Mouse (Mus musculus) liver, postnatal 0 days (tissue): ENCODE results near the gene Myh9. TPM values are rescaled to one million over a fixed set of nuclear protein-coding genes. Genes with fewer than 3 reads are reported as not detected.

Source experiments
- ATAC-seq: fragments of 200-750 bp; cut with Nextera tagmentation; 2 replicates; pipeline ENCODE4 v1.8.0; 2017; ENCODE audit warnings: mild to moderate bottlenecking, moderate library complexity
- DNase-seq: peaks from one replicate; pipeline ENCODE4 v3.0.0-alpha.2; 2016
- H3K27ac ChIP-seq: fragments of 300-500 bp; sonication (generic); 2 replicates; pipeline ENCODE4 v1.5.1; 2014; ENCODE audit warnings: antibody characterized with exemption, moderate library complexity, mild to moderate bottlenecking, low read depth
- H3K27me3 ChIP-seq: fragments of 300-500 bp; sonication (generic); 2 replicates; pipeline ENCODE4 v1.6.1; 2014; ENCODE audit warnings: low read length, control low read depth, mixed read lengths; ENCODE audit not compliant: insufficient read depth
- H3K36me3 ChIP-seq: fragments of 300-500 bp; sonication (generic); replicated peaks from 2 replicates; pipeline ENCODE4 v1.6.1; 2014; ENCODE audit warnings: mild to moderate bottlenecking, control low read depth, low read length, moderate library complexity, mixed read lengths; ENCODE audit not compliant: insufficient read depth
- H3K4me1 ChIP-seq: fragments of 300-500 bp; sonication (generic); 2 replicates; pipeline ENCODE4 v1.6.1; 2014; ENCODE audit warnings: antibody characterized with exemption, mild to moderate bottlenecking, control low read depth; ENCODE audit not compliant: insufficient read depth
- H3K4me2 ChIP-seq: fragments of 300-500 bp; sonication (generic); 2 replicates; pipeline ENCODE4 v1.6.1; 2014; ENCODE audit warnings: low read depth, mild to moderate bottlenecking, low read length, moderate library complexity, mixed read lengths
- H3K4me3 ChIP-seq: fragments of 300-500 bp; sonication (generic); 2 replicates; pipeline ENCODE4 v1.5.1; 2014; ENCODE audit warnings: low read depth, low read length
- H3K9ac ChIP-seq: fragments of 300-500 bp; sonication (generic); replicated peaks from 2 replicates; pipeline ENCODE4 v1.6.1; 2014; ENCODE audit warnings: mild to moderate bottlenecking, moderate library complexity
- H3K9me3 ChIP-seq: fragments of 300-500 bp; sonication (generic); 2 replicates; pipeline ENCODE4 v1.6.1; 2016; ENCODE audit warnings: mild to moderate bottlenecking, control low read depth, low read length, mixed read lengths
- CTCF ChIP-seq: sonication (generic); IDR thresholded peaks from 2 replicates; pipeline ENCODE4 v1.5.1; 2016; ENCODE audit warnings: antibody characterized with exemption, low read depth
- EP300 ChIP-seq: IDR thresholded peaks from 2 replicates; pipeline ENCODE4 v1.6.1; 2016; ENCODE audit warnings: antibody characterized with exemption, low read depth, mild to moderate bottlenecking
- WGBS: fragments of 180-500 bp; shearing (Covaris S2); extraction: QIAGEN DNeasy Blood & Tissue Kit; methylation state at CpG from one replicate; pipeline ENCODE4 v1.1.7; 2014; ENCODE audit not compliant: insufficient replicate concordance; 5-methylcytosine and 5-hydroxymethylcytosine counted together
- polyA plus RNA-seq: library from polyadenylated mRNA; unstranded; fragments of >200 nt; fragmentation: Nextera tagmentation; extraction: Ambion mirVana; gene quantifications from 2 replicates; pipeline ENCODE4 v1.2.1, GENCODE M21; 2015

Gene Myh9
- polyA plus RNA-seq, 1 experiment from 2014 or later, result 22.4 TPM

DNA sequence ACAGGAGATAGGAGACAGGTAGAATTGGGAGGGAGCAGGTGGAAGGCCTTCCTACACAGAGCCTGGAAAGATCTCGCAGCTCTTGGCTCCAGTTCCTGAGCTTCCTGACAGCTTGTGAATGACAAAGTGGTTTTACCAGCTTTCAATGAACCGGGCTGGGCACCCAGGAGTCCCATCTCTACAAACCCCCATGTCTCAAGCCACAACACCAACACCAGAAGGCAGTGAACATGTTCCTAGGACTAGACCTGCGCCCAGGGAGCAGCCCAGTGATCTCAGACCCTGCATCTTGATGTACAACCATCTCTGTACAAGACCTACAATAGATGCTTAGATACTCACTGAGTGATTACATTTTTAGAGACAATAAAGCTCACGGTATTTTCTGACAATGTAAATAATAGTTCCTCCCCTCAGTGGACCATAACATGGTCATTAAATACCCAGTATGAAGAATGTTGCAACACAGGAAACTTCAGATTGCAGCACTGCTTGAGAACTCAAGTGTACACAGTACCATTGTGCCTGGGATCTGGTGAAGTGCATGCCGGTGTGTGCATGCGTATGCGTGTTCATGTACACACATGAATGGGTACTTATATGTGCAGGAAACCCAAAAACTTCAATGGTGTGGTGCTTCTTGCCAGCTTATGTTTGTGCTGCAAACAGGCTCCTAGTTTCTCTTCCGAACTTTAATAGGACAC is 10.1 kb downstream of the Myh9 start:
- no peak for DNase-seq
- WGBS, result 61% methylated on average over 8 of the region's 8 CpGs
- Histone ChIP-seq H3K27me3 (no peaks in the 10 kb centered on the region), H3K27ac (peak overlapping the region; percentile 85), H3K4me3 (no peak overlapping the region), H3K4me1 (peaks cover 93% of the 10 kb centered on the region), H3K9me3 (no peaks in the 10 kb centered on the region), H3K9ac (no peak overlapping the region), H3K36me3 (peaks cover 9% of the 10 kb centered on the region), H3K4me2 (peak overlapping the region; percentile 50)
- peak; percentile 26; the same call in 1 of the 2 replicates for ATAC-seq
- TF ChIP-seq EP300, result no peak; the same call in 1 of the 2 replicates
- TF ChIP-seq CTCF, result no peak

DNA sequence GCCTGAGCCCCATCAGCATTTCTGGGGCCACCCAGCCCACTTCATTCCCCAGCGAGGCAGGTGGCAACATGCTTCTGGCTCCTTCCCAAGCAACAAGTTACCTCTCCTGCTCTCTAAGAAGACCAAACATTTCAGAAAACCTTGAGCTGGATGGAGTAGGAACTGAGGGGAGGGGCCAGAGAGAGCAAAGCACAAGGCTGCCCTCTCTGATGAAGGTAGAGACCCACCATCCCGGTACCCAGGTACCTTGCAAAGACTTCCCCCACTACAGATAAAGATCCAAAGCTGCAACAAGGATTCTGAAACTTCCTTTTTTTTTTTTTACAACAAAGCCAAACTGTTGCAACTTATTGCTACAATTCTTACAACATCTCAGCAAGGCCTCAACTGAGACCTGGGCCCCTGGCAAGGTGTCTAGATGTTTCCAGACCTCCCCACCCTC is 10.8 kb downstream of the Myh9 start:
- H3K27me3 ChIP-seq, result no peaks in the 10 kb centered on the region
- peak overlapping the region; percentile 45 for H3K4me2 ChIP-seq
- no peaks in the 10 kb centered on the region for H3K9me3 ChIP-seq
- no peak for TF ChIP-seq CTCF
- TF ChIP-seq EP300, result no peak
- peaks cover 87% of the 10 kb centered on the region for H3K4me1 ChIP-seq
- H3K4me3 ChIP-seq, result no peak overlapping the region
- ATAC-seq (no peak), DNase-seq (no peak)
- WGBS, result 56% methylated on average over 2 of the region's 2 CpGs
- peaks cover 12% of the 10 kb centered on the region for H3K36me3 ChIP-seq
- peak overlapping the region; percentile 85 for H3K27ac ChIP-seq
- H3K9ac ChIP-seq, result peak overlapping the region; percentile 16; the same call in 1 of the 2 replicates

DNA sequence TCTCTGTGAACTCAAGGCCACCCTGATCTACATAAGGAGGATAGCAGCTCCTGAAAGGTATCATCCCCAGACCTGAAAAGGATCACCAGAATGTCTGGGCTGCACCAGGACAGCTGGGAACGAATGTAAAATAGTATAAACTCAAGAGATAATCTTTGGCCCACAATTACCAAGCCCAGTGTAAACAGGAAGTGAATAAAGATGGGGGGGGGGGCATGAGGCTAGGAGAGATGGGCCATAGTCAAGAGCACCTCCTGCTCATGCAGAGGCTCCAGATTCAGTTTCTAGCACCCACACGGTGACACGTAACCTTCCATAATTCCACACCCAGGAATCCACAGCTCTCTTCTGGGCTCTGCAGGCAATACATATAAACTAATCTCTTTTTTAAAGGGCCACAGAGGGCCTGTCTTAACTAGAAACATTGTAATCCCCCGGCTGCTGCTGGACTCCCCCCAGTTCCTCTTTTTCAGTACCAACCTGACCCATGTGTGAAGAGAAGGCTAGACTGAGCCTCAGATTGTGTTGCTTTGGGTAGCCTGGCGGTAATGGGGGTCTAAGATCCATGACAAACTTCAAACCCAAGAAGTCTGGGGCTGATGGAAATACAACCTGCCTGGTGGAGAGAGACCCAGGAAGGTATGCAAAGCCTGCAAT is 11.4 kb downstream of the Myh9 start:
- DNase-seq, result no peak
- H3K27me3 ChIP-seq, result no peaks in the 10 kb centered on the region
- peaks cover 12% of the 10 kb centered on the region for H3K36me3 ChIP-seq
- TF ChIP-seq CTCF, result no peak
- TF ChIP-seq EP300, result no peak
- 49% methylated on average over 5 of the region's 5 CpGs for WGBS
- peaks cover 85% of the 10 kb centered on the region for H3K4me1 ChIP-seq
- peak overlapping the region; percentile 45 for H3K4me2 ChIP-seq
- peak overlapping the region; percentile 16; the same call in 1 of the 2 replicates for H3K9ac ChIP-seq
- peak overlapping the region; percentile 85 for H3K27ac ChIP-seq
- H3K9me3 ChIP-seq, result no peaks in the 10 kb centered on the region
- ATAC-seq, result no peak
- no peak overlapping the region for H3K4me3 ChIP-seq

DNA sequence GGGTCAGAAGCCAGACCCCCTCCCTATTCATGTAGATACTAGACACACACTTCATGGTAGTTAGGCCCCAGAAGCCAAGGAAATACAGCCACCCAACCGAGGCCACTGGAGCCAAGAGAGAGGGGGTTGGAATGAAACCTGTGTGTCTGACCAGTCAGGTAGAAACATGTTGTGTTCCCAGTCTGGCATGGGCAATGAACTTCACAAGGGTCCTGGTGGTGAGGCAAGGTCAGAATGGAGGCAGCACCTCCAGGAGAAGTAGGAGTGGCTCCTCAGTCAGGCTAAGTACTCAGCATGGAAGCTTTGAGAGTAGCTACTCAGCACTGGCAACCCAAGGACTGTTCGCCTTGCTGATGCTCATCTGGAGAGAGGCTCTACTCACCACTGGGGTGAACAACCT is 12.4 kb downstream of the Myh9 start:
- Histone ChIP-seq H3K9ac (0 out of 2 replicates have a peak overlapping the region, but pooled peaks have one; percentile 16), H3K27ac (peak overlapping the region; percentile 85), H3K4me3 (no peak overlapping the region), H3K4me2 (peak overlapping the region; percentile 13; the same call in 1 of the 2 replicates), H3K36me3 (peaks cover 12% of the 10 kb centered on the region), H3K9me3 (no peaks in the 10 kb centered on the region), H3K27me3 (no peaks in the 10 kb centered on the region), H3K4me1 (peaks cover 78% of the 10 kb centered on the region)
- no peak for DNase-seq
- ATAC-seq, result no peak
- TF ChIP-seq EP300, result no peak
- TF ChIP-seq CTCF, result no peak
- 67% methylated on average over 2 of the region's 2 CpGs for WGBS

DNA sequence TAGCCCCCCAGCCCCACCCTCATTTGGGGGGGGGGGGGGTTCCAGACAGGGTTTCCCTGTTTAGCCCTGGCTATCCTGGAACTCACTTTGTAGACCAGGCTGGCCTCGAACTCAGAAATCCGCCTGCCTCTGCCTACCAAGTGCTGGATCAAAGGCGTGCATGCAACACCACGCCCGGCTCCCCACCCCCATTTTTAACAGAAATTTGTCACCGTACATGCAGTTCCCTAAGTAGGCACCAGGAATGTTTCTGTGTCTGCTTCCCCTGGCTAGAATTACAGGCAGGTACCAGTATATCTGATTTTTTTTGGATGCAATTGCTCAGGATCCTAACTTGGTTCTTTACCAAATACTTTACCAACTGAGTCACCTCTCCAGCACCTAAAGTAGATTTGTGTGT is 13.1 kb downstream of the Myh9 start:
- WGBS, result 88% methylated on average over 6 of the region's 6 CpGs
- no peaks in the 10 kb centered on the region for H3K27me3 ChIP-seq
- TF ChIP-seq EP300 (no peak), CTCF (no peak)
- H3K9me3 ChIP-seq, result no peaks in the 10 kb centered on the region
- no peak overlapping the region for H3K4me3 ChIP-seq
- H3K27ac ChIP-seq, result no peak overlapping the region
- H3K4me2 ChIP-seq, result no peak overlapping the region
- ATAC-seq, result no peak
- no peak overlapping the region for H3K9ac ChIP-seq
- no peak for DNase-seq
- peaks cover 13% of the 10 kb centered on the region for H3K36me3 ChIP-seq
- H3K4me1 ChIP-seq, result peaks cover 77% of the 10 kb centered on the region

DNA sequence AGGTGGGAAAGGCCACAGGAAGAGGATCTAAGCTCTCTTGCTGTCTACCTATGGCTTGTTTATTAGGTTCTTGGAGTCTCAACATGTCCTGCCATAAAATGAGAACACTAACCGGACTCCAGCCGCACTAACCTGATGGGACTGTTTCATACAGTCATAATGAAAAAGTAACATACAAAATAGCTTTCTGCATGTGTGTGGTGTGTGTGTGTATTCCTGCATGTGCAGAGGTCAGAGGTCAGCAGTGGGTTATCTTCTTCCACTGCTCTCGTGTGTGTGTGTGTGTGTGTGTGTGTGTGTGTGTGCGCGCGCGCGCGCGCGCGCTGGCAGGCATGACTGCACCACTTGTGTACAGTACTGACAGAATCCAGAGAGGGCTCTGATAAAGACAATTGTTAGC is 13.7 kb downstream of the Myh9 start:
- 90% methylated on average over 12 of the region's 12 CpGs for WGBS
- DNase-seq, result no peak
- no peak overlapping the region; the same call in 1 of the 2 replicates for H3K9ac ChIP-seq
- H3K9me3 ChIP-seq, result no peaks in the 10 kb centered on the region
- peaks cover 17% of the 10 kb centered on the region for H3K36me3 ChIP-seq
- no peak overlapping the region for H3K4me2 ChIP-seq
- H3K27ac ChIP-seq, result no peak overlapping the region
- no peaks in the 10 kb centered on the region for H3K27me3 ChIP-seq
- no peak for ATAC-seq
- H3K4me1 ChIP-seq, result peaks cover 77% of the 10 kb centered on the region
- no peak overlapping the region for H3K4me3 ChIP-seq
- TF ChIP-seq CTCF (no peak), EP300 (no peak)
